Mouse (Mus musculus): ENCODE measurements around the gene Cox8a.

GRCm38 (mm10) chr19:7217162-7217925 is at the start of gene Cox8a:
- TF ChIP-seq GATA1 (IDR thresholded peaks at IDR 0.05; ENCODE audit: low read length), result no peak
- TF ChIP-seq TAL1 (IDR thresholded peaks at IDR 0.05; ENCODE audit: low read length), result no peak

Data from erythroblast, embryonic 14.5 days (primary cell).